Mouse (Mus musculus) kidney, adult 18-20 months (tissue): Measurements from ENCODE around the gene Adamts6.

Experiments
- DNase-seq: peaks from one replicate; pipeline ENCODE4 v3.0.0; 2021

Adamts6 gene

DNA sequence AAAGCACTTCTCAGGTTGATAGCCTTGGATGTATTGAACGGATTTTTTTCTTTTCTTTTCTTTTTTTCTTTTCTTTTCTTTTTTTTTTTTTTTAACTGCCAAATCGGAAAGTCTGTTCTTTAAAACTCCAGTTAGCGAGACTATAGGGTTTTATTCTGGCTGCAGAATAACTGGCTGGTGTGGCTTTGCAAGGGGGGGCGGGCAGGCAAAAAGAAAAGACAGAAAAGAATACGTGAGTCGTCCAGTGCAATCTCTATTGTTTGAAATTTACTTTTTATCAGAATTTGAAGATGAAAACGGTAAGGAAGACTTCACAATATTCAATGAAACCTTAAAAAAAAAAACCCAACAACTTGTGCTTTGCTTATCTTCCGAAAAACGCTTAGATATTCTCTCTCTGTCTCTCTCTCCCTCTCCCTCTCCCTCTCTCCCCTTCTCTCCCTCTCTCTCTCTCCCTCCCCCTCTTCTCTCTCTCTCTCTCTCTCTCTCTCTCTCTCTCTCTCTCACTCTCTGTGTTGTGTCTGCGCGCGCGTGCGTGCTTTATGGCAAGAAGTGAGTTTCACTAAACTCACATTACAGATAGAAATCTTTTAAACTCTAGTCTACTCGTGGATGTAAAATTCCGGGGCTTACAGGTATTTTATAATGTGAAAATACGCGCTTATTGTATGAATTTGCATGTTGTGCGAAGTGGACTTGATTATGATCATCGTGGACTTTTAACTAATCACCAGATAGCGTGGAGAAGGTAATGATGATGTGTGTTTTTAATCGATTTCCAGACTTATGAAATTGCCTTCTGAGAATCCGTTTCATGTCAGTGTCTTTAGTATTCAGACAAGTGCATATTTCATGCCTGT is at the start of gene Adamts6:
Gene Adamts6, plus strand, starts transcription at position 470 of the 860 bp plus-strand sequence.
- DNase-seq: peak; percentile 13

- no peak for DNase-seq
Observed at GRCm38 (mm10) chr13:104258997-104259396, 28.6 kb upstream of the Adamts6 start.

- DNase-seq: peak; percentile 38
Observed at GRCm38 (mm10) chr13:104285031-104285431, 2.6 kb upstream of the Adamts6 start.

GRCm38 (mm10) chr13:104285737-104286311 is 1.8 kb upstream of the Adamts6 start:
- DNase-seq: peak; percentile 47

GRCm38 (mm10) chr13:104286336-104286735 is 1.3 kb upstream of the Adamts6 start:
- no peak for DNase-seq

DNA sequence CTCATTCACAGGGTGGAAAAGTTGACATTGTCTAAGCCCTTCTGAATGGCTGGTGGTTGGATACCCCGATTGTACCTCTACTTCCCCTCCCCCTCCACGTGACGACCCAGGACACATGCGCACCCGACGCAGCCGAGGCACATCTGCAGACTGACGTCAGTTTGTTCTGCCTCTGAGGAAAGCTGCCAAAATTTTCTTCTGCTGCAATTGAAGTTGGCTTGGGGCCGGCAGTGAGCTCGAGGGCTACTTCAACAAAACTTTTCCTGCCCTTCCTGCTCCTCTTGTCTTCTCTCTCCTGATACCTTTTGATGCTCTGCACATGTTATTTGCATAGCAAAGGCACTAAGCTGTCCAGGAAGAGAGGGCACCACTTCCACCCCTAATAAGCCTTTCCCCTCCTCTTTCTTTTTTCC is 732 bp upstream of the Adamts6 start:
- peak; percentile 89 for DNase-seq

- DNase-seq: peak; percentile 75
Observed at GRCm38 (mm10) chr13:104288226-104288859, 708 bp downstream of the Adamts6 start.

DNA sequence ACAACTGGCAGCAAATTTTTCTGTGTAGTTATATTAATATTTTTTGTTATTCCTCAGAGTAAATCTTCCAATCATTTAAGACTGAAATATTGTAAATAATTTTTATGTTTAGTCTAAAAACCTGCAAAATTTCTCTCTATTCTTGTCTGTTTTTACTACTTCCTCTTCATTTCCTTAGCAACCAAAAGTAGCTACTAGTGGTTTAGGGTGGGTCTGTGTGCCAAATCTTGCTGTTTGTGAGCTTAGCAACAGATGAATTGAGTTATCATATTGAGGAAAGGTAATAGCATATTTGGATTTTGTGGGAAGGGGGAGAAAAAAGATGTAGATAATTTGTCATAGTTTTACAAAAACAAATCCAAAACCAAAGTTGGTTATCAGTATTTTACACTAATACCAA is 1.5 kb downstream of the Adamts6 start:
- DNase-seq: no peak

GRCm38 (mm10) chr13:104295472-104295871 is 7.8 kb downstream of the Adamts6 start:
- no peak for DNase-seq

- DNase-seq: no peak
Observed at GRCm38 (mm10) chr13:104329336-104329735, 41.7 kb downstream of the Adamts6 start.

DNA sequence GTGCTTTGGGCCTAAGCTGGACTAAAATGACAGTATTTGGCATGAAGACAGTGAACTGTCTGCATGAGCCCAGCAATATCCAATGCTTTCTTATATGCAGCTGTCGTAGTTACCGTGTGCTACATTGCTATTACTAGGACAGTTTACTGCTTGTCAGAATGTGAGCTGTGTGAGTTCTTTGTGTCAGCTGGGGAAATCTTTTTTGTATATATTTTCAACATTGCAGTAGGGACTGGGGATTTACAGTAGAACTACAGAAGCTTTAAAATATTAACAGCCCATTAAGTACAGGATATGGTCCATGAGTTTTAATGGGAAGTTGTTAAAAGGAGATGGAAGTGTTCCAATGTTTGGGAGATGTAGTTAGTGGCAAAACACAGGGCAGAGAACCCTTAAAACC is 42.1 kb downstream of the Adamts6 start:
- DNase-seq: no peak

GRCm38 (mm10) chr13:104352590-104352989 is 65.0 kb downstream of the Adamts6 start:
- DNase-seq: no peak

DNA sequence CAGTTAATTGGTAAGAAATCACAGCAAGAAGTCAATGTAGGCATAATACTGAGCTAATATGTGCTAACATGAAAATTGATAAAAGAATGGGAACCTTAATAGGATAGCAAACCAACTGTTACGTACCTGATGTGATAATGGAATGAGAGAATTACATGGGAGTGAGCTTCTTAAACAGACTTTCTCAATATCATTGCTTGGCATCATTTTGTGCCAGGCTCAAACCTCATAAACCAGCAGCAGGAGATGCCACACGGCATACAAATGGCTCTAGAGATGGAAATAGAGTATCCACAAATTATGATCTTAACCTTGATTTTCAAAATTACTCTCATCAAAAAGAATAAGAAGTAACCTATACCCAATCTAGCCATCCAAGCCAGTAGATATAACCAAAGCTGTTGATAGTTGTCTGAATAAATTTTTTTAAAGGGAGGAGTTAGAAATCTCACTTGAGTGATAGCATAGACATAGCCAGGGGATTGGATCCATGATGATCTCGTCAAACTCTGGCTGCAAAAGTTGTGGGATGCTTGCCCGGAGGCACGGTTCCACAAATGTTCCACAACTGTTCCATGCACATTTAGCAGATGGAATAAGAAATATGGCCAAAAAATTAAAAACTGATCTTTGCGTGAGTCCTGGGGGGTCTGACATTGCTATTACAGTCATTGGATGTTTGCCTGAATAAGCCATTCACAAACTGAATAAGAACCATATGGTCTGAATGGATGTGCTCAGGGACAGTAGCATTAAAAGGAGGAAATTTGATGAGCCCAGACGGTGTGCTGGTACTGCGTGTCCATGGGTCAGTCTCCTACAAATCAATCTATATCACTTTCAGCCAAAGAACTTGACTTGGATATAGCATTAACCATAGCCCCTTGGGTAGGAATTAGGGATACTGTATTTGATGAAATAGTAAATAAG is 106.1 kb downstream of the Adamts6 start:
- DNase-seq: no peak

- no peak for DNase-seq
Observed at GRCm38 (mm10) chr13:104397814-104398213, 110.2 kb downstream of the Adamts6 start.

GRCm38 (mm10) chr13:104432734-104433133 is 145.1 kb downstream of the Adamts6 start:
- no peak for DNase-seq

- DNase-seq: no peak
Observed at GRCm38 (mm10) chr13:104442559-104442958, 154.9 kb downstream of the Adamts6 start.

GRCm38 (mm10) chr13:104445437-104445836 is 157.8 kb downstream of the Adamts6 start:
- no peak for DNase-seq

DNA sequence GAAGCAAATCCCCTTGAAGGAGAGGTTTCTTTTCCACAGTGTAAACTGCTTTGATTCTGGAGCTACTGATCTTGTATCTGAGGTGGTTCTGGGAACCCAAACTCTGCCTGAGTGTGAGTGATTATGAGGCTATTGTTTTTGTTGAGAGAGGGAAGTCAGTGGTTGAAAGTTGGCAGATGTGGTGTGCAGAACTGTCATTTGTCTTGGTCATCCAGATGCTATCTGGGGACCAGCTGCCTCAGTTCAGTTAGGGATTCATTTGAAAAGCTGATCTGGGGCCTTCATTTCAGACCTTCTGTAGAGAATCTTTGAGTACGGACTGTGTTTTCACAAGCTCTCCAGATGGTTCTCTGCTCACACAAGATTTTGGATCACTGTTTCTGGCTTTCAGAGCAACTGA is 159.3 kb downstream of the Adamts6 start:
- no peak for DNase-seq

DNA sequence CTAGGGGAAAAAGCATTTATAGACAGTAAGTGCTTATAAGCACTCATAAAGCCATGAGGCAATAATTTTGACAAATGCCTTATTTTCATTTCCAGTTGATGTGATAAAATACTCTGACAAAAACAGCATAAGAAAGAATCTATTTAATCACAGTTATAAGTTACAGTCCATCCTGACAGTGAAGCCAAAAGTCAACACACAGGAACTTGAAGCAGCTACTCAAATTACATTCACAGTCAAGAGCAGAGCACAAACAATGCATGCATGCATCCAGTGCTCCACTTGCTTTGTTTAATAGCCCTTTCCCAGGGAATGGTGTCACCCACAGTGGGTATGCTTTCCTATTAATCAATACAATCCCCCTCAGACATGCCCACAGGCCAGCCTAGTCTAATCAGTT is 159.8 kb downstream of the Adamts6 start:
- DNase-seq: no peak

DNA sequence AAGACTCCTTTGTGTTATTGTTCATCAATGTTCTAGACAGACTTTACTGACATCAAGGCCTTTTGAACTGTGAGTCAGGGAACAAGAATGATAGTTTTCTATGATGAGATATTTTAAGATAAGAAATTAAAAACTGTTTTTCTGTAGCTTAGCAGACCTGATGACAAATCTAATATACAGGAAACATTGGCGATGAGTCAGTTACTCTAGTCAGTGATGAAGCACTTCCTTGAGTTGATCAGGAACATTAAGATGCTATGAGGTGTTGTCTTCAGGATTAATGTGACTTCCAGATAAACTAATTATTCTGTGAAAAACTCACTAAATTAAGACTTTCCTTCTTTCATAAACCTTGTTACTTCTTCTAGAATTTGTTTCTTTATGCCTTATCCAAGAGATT is 160.7 kb downstream of the Adamts6 start:
- DNase-seq: no peak

DNA sequence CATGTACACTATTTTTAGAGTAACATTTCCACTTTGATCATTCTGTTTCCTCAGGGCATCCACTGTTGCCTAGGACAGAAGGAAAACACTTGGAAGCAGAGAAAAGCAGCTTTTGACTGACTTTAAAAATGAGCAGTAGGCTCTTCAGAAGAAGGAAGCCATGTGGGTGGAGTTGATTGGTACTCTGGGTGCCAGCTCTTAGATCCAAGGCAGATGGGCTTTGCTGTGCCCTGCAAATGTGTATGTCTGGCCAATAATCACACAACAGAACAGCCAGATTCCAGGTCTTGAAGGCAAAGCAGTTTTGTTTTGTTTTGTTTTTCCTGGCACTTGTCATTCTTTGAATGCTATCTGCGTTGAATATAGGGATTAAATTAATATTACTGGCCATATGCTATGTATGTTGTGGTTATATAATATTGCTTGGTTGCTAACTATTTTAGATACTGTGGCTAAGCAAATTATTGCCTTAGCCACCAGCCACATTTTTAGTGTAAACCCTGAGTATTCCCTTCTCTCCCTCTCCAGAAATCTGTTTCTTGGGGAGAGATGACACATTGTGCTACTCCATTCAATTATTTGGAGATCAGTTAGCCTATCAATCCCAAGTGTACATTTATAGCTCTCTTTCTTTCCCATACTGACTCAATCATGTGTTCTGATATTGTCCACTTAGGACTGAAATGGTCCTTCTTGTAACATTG is 165.8 kb downstream of the Adamts6 start:
- DNase-seq: no peak

- no peak for DNase-seq
Observed at GRCm38 (mm10) chr13:104460287-104460686, 172.7 kb downstream of the Adamts6 start.
